Mouse (Mus musculus) E14TG2a.4 (cell line): ENCODE measurements around the gene Nkx2-3.
A peak's percentile ranks its signal among the peaks of the same experiment; 100 is the strongest.

Experiments used
- H3K27me3 ChIP-seq: 2 replicates; pipeline ENCODE4 v1.6.1; 2014; ENCODE audit warnings: low read length, control low read depth; ENCODE audit not compliant: insufficient read depth
- H3K36me3 ChIP-seq: 2 replicates; pipeline ENCODE4 v1.6.1; 2014; ENCODE audit warnings: low read length, control low read depth; ENCODE audit not compliant: insufficient read depth
- H3K4me1 ChIP-seq: replicated peaks from 2 replicates; pipeline ENCODE4 v1.6.1; 2014; ENCODE audit warnings: low read depth, low read length, control low read depth
- H3K4me3 ChIP-seq: replicated peaks from 2 replicates; pipeline ENCODE4 v1.5.1; 2014; ENCODE audit warnings: mild to moderate bottlenecking, low read length
- H3K9me3 ChIP-seq: 2 replicates; pipeline ENCODE4 v1.6.1; 2014; ENCODE audit warnings: low read length, control low read depth
- CTCF ChIP-seq: conservative IDR thresholded peaks from 2 replicates; pipeline ENCODE4 v1.5.1; 2014; ENCODE audit warnings: low read length
- NANOG ChIP-seq: IDR thresholded peaks from 2 replicates; pipeline ENCODE4 v1.6.1; 2014; ENCODE audit warnings: borderline replicate concordance, low read length, mixed read lengths
- POU5F1 ChIP-seq: IDR thresholded peaks from 2 replicates; pipeline ENCODE4 v1.6.1; 2014; ENCODE audit warnings: low read length, borderline replicate concordance

The Nkx2-3 gene

GRCm38 (mm10) chr19:43583595-43583994 lies 28.5 kb upstream of the Nkx2-3 start:
- TF ChIP-seq POU5F1 (no peak), NANOG (no peak), CTCF (no peak)
- H3K27me3 ChIP-seq = peaks cover 50% of the 10 kb centered on the region

DNA sequence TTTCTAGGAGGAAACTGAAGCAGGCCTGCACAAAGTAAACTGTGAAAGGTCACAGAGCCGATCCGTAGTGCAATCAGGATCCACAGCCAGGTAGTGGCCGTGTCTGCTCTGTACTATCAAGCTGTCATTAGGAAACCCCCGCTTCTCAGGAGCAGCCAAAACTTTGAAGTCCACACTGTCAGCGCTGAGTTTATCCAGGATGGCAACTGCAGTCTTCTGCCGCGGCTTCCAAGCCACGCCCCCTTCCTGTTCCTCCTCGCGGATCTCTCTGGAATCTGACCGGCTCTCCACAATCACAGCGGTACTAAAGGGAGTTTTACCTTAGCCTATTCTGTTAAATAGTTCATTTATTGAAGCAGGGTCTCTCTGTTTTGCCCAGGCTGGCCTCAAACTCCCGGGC lies 27.3 kb upstream of the Nkx2-3 start:
- no peak overlapping the region for H3K4me3 ChIP-seq
- no peaks in the 10 kb centered on the region for H3K36me3 ChIP-seq
- no peak for TF ChIP-seq NANOG
- TF ChIP-seq CTCF = no peak
- no peak for TF ChIP-seq POU5F1
- H3K4me1 ChIP-seq = peaks cover 31% of the 10 kb centered on the region
- peaks cover 55% of the 10 kb centered on the region for H3K27me3 ChIP-seq
- H3K9me3 ChIP-seq = no peaks in the 10 kb centered on the region

More at GRCm38 (mm10) chr19:43583595-43583994, 28.5 kb upstream of the Nkx2-3 start:
- H3K9me3 ChIP-seq = no peaks in the 10 kb centered on the region
- peaks cover 31% of the 10 kb centered on the region for H3K4me1 ChIP-seq
- H3K36me3 ChIP-seq = no peaks in the 10 kb centered on the region
- peak overlapping the region; percentile 24; the same call in 1 of the 2 replicates for H3K4me3 ChIP-seq

DNA sequence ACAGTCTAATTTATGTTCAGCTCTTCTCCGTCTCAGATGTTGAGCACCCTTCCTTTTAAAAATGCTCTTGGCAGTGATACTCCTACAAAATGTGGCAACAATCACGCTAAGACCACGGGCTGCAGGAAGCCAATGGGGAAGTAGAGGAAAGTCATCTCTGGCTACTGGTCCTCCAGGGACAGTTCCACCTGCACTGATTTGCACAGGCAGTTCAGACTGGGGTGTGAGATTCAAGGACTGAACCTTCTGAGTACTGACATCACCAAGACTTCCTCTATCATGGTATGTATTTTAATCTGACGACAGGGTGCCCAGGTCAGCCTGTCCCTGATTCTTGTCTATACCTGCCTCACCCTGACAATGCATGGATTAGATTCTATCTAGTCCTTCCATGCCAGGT lies 20.1 kb upstream of the Nkx2-3 start:
- TF ChIP-seq POU5F1 (no peak), CTCF (no peak), NANOG (no peak)
- Histone ChIP-seq H3K9me3 (no peaks in the 10 kb centered on the region), H3K4me1 (no peaks in the 10 kb centered on the region), H3K27me3 (peaks cover 63% of the 10 kb centered on the region), H3K36me3 (no peaks in the 10 kb centered on the region), H3K4me3 (no peak overlapping the region)

DNA sequence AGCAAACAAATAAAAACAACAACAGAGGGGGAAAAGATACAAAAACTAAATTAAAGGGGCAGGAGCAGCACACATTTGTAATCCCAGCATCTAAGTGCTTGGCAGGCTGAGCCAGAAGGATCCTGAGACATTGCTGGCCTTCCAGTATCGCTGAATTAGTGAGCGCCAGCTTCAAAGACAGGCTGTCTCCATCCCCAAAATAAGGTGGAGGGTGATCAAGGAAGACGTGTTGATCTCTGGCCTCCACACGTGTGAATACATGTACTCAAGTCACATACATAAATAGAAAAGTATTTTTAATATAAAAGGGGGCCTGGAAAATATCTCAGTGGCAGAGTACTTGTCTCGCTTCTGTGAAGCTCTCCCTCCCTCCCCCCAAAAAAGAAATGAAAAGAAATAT lies 15.1 kb upstream of the Nkx2-3 start:
- Histone ChIP-seq H3K9me3 (no peaks in the 10 kb centered on the region), H3K4me1 (peaks cover 31% of the 10 kb centered on the region), H3K36me3 (no peaks in the 10 kb centered on the region), H3K4me3 (no peak overlapping the region), H3K27me3 (peaks cover 90% of the 10 kb centered on the region)
- TF ChIP-seq NANOG (no peak), POU5F1 (no peak), CTCF (no peak)

GRCm38 (mm10) chr19:43598741-43599660 lies 13.1 kb upstream of the Nkx2-3 start:
- peaks cover 95% of the 10 kb centered on the region for H3K27me3 ChIP-seq
- peaks cover 31% of the 10 kb centered on the region for H3K4me1 ChIP-seq
- peak overlapping the region; percentile 57 for H3K4me3 ChIP-seq
- no peaks in the 10 kb centered on the region for H3K9me3 ChIP-seq
- no peaks in the 10 kb centered on the region for H3K36me3 ChIP-seq
- TF ChIP-seq NANOG (no peak), POU5F1 (no peak), CTCF (no peak)

DNA sequence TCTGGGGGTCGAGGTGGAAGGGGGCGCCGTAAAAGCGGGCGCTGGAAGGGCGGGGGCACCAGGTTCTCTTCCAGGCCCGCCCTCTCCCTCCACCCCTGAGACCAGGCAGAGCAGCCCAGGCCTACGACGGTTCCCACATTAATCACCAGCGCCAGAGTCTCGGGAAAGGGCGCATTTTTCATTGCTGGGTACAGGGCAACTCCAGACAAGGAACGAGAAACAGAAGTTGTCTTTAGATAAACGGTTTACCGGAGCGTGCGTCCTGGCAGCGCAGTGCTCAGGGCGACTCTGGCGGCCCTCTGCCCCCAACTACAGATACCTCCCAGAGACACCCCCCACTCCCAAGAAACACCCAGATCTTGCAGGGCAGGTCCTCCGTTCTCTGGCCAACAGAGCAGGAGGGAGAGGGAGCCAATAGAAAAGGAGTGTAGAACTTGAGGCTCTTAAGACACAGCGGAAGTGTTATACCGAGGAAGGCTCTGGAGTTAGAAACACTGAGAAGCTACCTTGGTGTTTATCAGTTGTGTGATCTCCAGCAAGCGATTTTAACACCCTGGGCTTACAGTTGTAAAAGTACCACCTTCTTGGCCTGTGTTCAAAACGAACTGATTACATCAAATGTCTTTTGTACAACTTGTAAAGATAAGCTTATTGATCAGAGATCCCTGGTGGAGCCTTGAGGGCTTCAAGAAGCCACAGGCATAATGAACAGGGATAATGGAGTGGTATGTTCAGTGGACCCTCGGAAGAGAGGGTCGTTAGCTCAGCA lies 12.2 kb upstream of the Nkx2-3 start:
- Histone ChIP-seq H3K4me1 (peaks cover 36% of the 10 kb centered on the region), H3K4me3 (peak overlapping the region; percentile 57)
- TF ChIP-seq NANOG (no peak), POU5F1 (no peak), CTCF (no peak)

GRCm38 (mm10) chr19:43600545-43601331 lies 11.4 kb upstream of the Nkx2-3 start:
- peaks cover 42% of the 10 kb centered on the region for H3K4me1 ChIP-seq
- peak overlapping the region; percentile 32; the same call in 1 of the 2 replicates for H3K4me3 ChIP-seq
- no peak for TF ChIP-seq CTCF
- TF ChIP-seq NANOG = no peak
- no peaks in the 10 kb centered on the region for H3K9me3 ChIP-seq
- peaks cover 98% of the 10 kb centered on the region for H3K27me3 ChIP-seq
- no peaks in the 10 kb centered on the region for H3K36me3 ChIP-seq

More for the DNA sequence above, 12.2 kb upstream of the Nkx2-3 start:
- H3K27me3 ChIP-seq = peaks cover 98% of the 10 kb centered on the region
- no peaks in the 10 kb centered on the region for H3K9me3 ChIP-seq
- H3K36me3 ChIP-seq = no peaks in the 10 kb centered on the region
